Mouse (Mus musculus): ENCODE data around the gene Zeb2.
A peak's percentile ranks its signal among the peaks of the same experiment; 100 is the strongest.

Gene Zeb2

GRCm38 (mm10) chr2:45094371-45094967, 22.7 kb downstream of the Zeb2 start:
- no peak for DNase-seq

- DNase-seq = no peak
These were observed 23.7 kb downstream of the Zeb2 start for GRCm38 (mm10) chr2:45093479-45093878.

GRCm38 (mm10) chr2:45092654-45093053, 24.5 kb downstream of the Zeb2 start:
- no peak for DNase-seq

- DNase-seq = no peak
These were observed 26.5 kb downstream of the Zeb2 start for GRCm38 (mm10) chr2:45090529-45091297.

GRCm38 (mm10) chr2:45089251-45089530, 28.0 kb downstream of the Zeb2 start:
- DNase-seq = no peak

GRCm38 (mm10) chr2:45088435-45089250, 28.6 kb downstream of the Zeb2 start:
- DNase-seq = no peak

- no peak for DNase-seq
These were observed 30.0 kb downstream of the Zeb2 start for GRCm38 (mm10) chr2:45087208-45087607.

- DNase-seq = no peak
These were observed 31.5 kb downstream of the Zeb2 start for GRCm38 (mm10) chr2:45085653-45086052.

GRCm38 (mm10) chr2:45083042-45083441, 34.2 kb downstream of the Zeb2 start:
- DNase-seq = no peak

GRCm38 (mm10) chr2:45081559-45081958, 35.6 kb downstream of the Zeb2 start:
- no peak for DNase-seq

GRCm38 (mm10) chr2:45077938-45078487, 39.2 kb downstream of the Zeb2 start:
- no peak for DNase-seq

- no peak for DNase-seq
These were observed 39.8 kb downstream of the Zeb2 start for GRCm38 (mm10) chr2:45077383-45077782.

- DNase-seq = no peak
These were observed 44.2 kb downstream of the Zeb2 start for GRCm38 (mm10) chr2:45073025-45073424.

- DNase-seq = no peak
These were observed 45.9 kb downstream of the Zeb2 start for GRCm38 (mm10) chr2:45071296-45071695.

- DNase-seq = no peak
These were observed 46.5 kb downstream of the Zeb2 start for GRCm38 (mm10) chr2:45070612-45071276.

GRCm38 (mm10) chr2:45068792-45069550, 48.2 kb downstream of the Zeb2 start:
- DNase-seq = no peak

- DNase-seq = no peak
These were observed 50.1 kb downstream of the Zeb2 start for GRCm38 (mm10) chr2:45067116-45067515.

- DNase-seq = no peak
These were observed 53.8 kb downstream of the Zeb2 start for GRCm38 (mm10) chr2:45063300-45063890.

- DNase-seq = peak; percentile 52
These were observed 55.1 kb downstream of the Zeb2 start for GRCm38 (mm10) chr2:45062136-45062535.

- DNase-seq = no peak
These were observed 56.4 kb downstream of the Zeb2 start for GRCm38 (mm10) chr2:45060768-45061167.

- no peak for DNase-seq
These were observed 57.0 kb downstream of the Zeb2 start for GRCm38 (mm10) chr2:45060202-45060601.

GRCm38 (mm10) chr2:45059599-45059998, 57.6 kb downstream of the Zeb2 start:
- no peak for DNase-seq
